Mouse (Mus musculus) kidney, postnatal 0 days (tissue): ENCODE data around the gene Brd3. TPM values are rescaled to one million over a fixed set of nuclear protein-coding genes. Genes with fewer than 3 reads are reported as not detected.
A peak's percentile ranks its signal among the peaks of the same experiment; 100 is the strongest.

Source experiments
- ATAC-seq: fragments of 200-750 bp; cut with Nextera tagmentation; replicated peaks from 2 replicates; pipeline ENCODE4 v1.8.0; 2017; ENCODE audit warnings: low read depth, moderate number of reproducible peaks, moderate TSS enrichment, moderate library complexity; ENCODE audit not compliant: low FRiP score
- DNase-seq: peaks from one replicate; pipeline ENCODE4 v3.0.0-alpha.2; 2016; ENCODE audit warnings: low spot score
- H3K27ac ChIP-seq: fragments of 300-500 bp; sonication (generic); 2 replicates; pipeline ENCODE4 v1.5.1; 2014; ENCODE audit warnings: mild to moderate bottlenecking
- H3K27me3 ChIP-seq: fragments of 300-500 bp; sonication (generic); 2 replicates; pipeline ENCODE4 v1.6.1; 2014; ENCODE audit warnings: low read length, mixed read lengths; ENCODE audit not compliant: insufficient read depth
- H3K36me3 ChIP-seq: fragments of 300-500 bp; sonication (generic); 2 replicates; pipeline ENCODE4 v1.6.1; 2014; ENCODE audit warnings: low read length, mixed read lengths; ENCODE audit not compliant: insufficient read depth
- H3K4me1 ChIP-seq: fragments of 300-500 bp; sonication (generic); replicated peaks from 2 replicates; pipeline ENCODE4 v1.6.1; 2014; ENCODE audit warnings: antibody characterized with exemption, low read length, mixed read lengths; ENCODE audit not compliant: insufficient read depth
- H3K4me2 ChIP-seq: fragments of 300-500 bp; sonication (generic); 2 replicates; pipeline ENCODE4 v1.6.1; 2014; ENCODE audit warnings: mild to moderate bottlenecking, low read length, moderate library complexity, mixed read lengths
- H3K4me3 ChIP-seq: fragments of 300-500 bp; sonication (generic); replicated peaks from 2 replicates; pipeline ENCODE4 v1.5.1; 2014; ENCODE audit warnings: low read depth, low read length
- H3K9ac ChIP-seq: fragments of 300-500 bp; sonication (generic); 2 replicates; pipeline ENCODE4 v1.6.1; 2014; ENCODE audit warnings: low read depth, low read length
- H3K9me3 ChIP-seq: fragments of 300-500 bp; sonication (generic); replicated peaks from 2 replicates; pipeline ENCODE4 v1.6.1; 2016; ENCODE audit warnings: low read length, inconsistent platforms, mixed read lengths
- CTCF ChIP-seq: IDR thresholded peaks from 2 replicates; pipeline ENCODE4 v1.5.1; 2016; ENCODE audit warnings: antibody characterized with exemption, low read depth, mild to moderate bottlenecking, moderate library complexity
- WGBS: fragments of 180-500 bp; shearing (Covaris S2); extraction: QIAGEN DNeasy Blood & Tissue Kit; methylation state at CpG from one replicate; pipeline ENCODE4 v1.1.7; 2014; 5-methylcytosine and 5-hydroxymethylcytosine counted together
- polyA plus RNA-seq: library from polyadenylated mRNA; unstranded; fragments of >200 nt; fragmentation: Nextera tagmentation; extraction: Ambion mirVana; gene quantifications from 2 replicates; pipeline ENCODE4 v1.2.1, GENCODE M21; 2015

Gene Brd3
- 85.4 and 91.4 TPM in 2 replicates for polyA plus RNA-seq

- Histone ChIP-seq H3K27me3 (no peaks in the 10 kb centered on the region), H3K4me3 (no peak within 1 kb of the TSS), H3K9ac (no peak within 1 kb of the TSS), H3K27ac (no peak within 1 kb of the TSS), H3K9me3 (no peaks in the 10 kb centered on the region), H3K4me2 (no peak within 1 kb of the TSS), H3K36me3 (no peaks in the 10 kb centered on the region), H3K4me1 (peaks cover 13% of the 10 kb centered on the region)
- DNase-seq (no peak), ATAC-seq (no peak)
- WGBS, result 75% methylated on average over 4 of the region's 4 CpGs
- TF ChIP-seq CTCF, result no peak
These were observed at the start of gene Brd3 for GRCm38 (mm10) chr2:27507562-27507961. Brd3 (minus strand) TSS chr2:27507662.

GRCm38 (mm10) chr2:27556921-27557320, 49.5 kb upstream of the Brd3 start:
- ATAC-seq (no peak), DNase-seq (no peak)
- H3K36me3 ChIP-seq, result no peaks in the 10 kb centered on the region
- TF ChIP-seq CTCF, result no peak
- WGBS, result 85% methylated on average over 6 of the region's 6 CpGs
- H3K4me1 ChIP-seq, result 0 out of 2 replicates have a peak, but pooled peaks cover 7% of the 10 kb centered on the region
- no peaks in the 10 kb centered on the region for H3K27me3 ChIP-seq
- H3K4me3 ChIP-seq, result no peak overlapping the region
- H3K9ac ChIP-seq, result no peak overlapping the region
- no peak overlapping the region for H3K27ac ChIP-seq
- H3K9me3 ChIP-seq, result no peaks in the 10 kb centered on the region
- no peak overlapping the region for H3K4me2 ChIP-seq

DNA sequence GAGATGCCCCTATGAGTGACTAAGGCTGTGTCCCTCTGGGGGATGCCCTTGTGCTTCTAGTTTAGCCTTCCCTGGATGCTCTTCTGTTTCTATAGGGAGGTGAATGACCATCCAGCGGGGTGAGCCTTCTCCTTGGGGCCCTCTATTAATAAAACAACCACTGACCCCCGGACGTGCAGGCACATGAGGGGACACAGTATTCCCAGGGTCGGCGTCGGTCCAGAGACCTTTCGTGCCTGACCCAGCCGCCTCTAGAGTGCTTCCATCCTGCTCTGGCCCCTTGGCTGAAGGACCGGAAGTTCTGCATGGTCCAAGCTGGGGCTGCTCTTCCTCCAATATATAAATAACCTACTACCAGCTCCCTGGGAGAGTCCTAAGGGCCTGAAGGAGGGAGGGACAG, 46.8 kb upstream of the Brd3 start:
- WGBS, result 54% methylated on average over 9 of the region's 9 CpGs
- H3K4me3 ChIP-seq, result no peak overlapping the region
- ATAC-seq, result no peak

GRCm38 (mm10) chr2:27552620-27553287, 45.3 kb upstream of the Brd3 start:
- no peak overlapping the region for H3K4me3 ChIP-seq

More for the DNA sequence above, 46.8 kb upstream of the Brd3 start:
- Histone ChIP-seq H3K4me2 (no peak overlapping the region), H3K4me1 (0 out of 2 replicates have a peak, but pooled peaks cover 7% of the 10 kb centered on the region), H3K27me3 (no peaks in the 10 kb centered on the region), H3K27ac (peak overlapping the region; percentile 57; the same call in 1 of the 2 replicates), H3K36me3 (no peaks in the 10 kb centered on the region), H3K9me3 (no peaks in the 10 kb centered on the region), H3K9ac (no peak overlapping the region)
- DNase-seq, result peak; percentile 71
- TF ChIP-seq CTCF, result no peak

GRCm38 (mm10) chr2:27548664-27549369, 41.4 kb upstream of the Brd3 start:
- Histone ChIP-seq H3K36me3 (no peaks in the 10 kb centered on the region), H3K4me1 (0 out of 2 replicates have a peak, but pooled peaks cover 7% of the 10 kb centered on the region), H3K27ac (no peak overlapping the region), H3K9ac (no peak overlapping the region), H3K9me3 (no peaks in the 10 kb centered on the region), H3K4me3 (no peak overlapping the region), H3K27me3 (no peaks in the 10 kb centered on the region), H3K4me2 (no peak overlapping the region)
- DNase-seq, result no peak
- 76% methylated on average over 1 of the region's 1 CpGs for WGBS
- peak; percentile 74 for ATAC-seq
- TF ChIP-seq CTCF, result no peak

More at GRCm38 (mm10) chr2:27552620-27553287, 45.3 kb upstream of the Brd3 start:
- H3K27ac ChIP-seq, result no peak overlapping the region
- TF ChIP-seq CTCF, result peak; percentile 96
- WGBS, result 16% methylated on average over 7 of the region's 7 CpGs
- no peak overlapping the region for H3K4me2 ChIP-seq
- H3K27me3 ChIP-seq, result no peaks in the 10 kb centered on the region
- DNase-seq (peak; percentile 74), ATAC-seq (no peak)
- 0 out of 2 replicates have a peak, but pooled peaks cover 7% of the 10 kb centered on the region for H3K4me1 ChIP-seq
- no peaks in the 10 kb centered on the region for H3K9me3 ChIP-seq
- H3K36me3 ChIP-seq, result no peaks in the 10 kb centered on the region
- no peak overlapping the region for H3K9ac ChIP-seq

DNA sequence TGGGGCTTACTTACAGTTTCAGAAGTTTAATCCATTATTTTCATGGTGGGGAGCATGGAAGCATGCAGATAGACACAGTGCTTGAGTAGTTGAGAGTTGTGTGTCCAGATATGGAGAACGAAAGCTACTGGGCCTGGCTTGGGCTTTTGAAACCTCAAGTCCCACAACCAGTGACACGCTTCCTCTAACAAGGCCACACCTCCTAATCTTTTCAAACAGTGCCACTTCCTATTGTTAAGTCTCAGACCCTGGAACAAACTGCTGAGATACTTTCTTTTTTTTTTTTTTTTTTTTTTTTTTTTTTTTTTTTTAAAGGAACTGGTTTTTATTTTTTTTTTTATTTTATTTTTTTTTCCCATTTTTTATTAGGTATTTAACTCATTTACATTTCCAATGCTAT, 40.5 kb upstream of the Brd3 start:
- H3K4me1 ChIP-seq, result 0 out of 2 replicates have a peak, but pooled peaks cover 3% of the 10 kb centered on the region
- H3K36me3 ChIP-seq, result no peaks in the 10 kb centered on the region
- DNase-seq, result no peak
- no peak overlapping the region for H3K4me2 ChIP-seq
- ATAC-seq, result no peak
- no peaks in the 10 kb centered on the region for H3K27me3 ChIP-seq
- no peak for TF ChIP-seq CTCF
- no peak overlapping the region for H3K9ac ChIP-seq
- WGBS, result 92% methylated on average over 2 of the region's 2 CpGs
- H3K4me3 ChIP-seq, result no peak overlapping the region
- H3K9me3 ChIP-seq, result no peaks in the 10 kb centered on the region
- no peak overlapping the region for H3K27ac ChIP-seq
